Mouse (Mus musculus): ENCODE measurements around the gene Secisbp2l. TPM values are rescaled to one million over a fixed set of nuclear protein-coding genes. Genes with fewer than 3 reads are reported as not detected.

Secisbp2l gene
- polyA plus RNA-seq, 1 experiment from 2014 or later: 22.4 TPM

- H3K36me3 ChIP-seq: no peaks in the 10 kb centered on the region
- no peak overlapping the region for H3K9ac ChIP-seq (replicated peaks)
- ATAC-seq (ENCODE audit: insufficient number of reproducible peaks, insufficient read depth, low FRiP score, low TSS enrichment, low read depth): no peak
- H3K27me3 ChIP-seq: no peaks in the 10 kb centered on the region
- no peak overlapping the region for H3K27ac ChIP-seq
- H3K4me1 ChIP-seq (replicated peaks): peaks cover 4% of the 10 kb centered on the region; the same call in 1 of the 2 replicates
- H3K9me3 ChIP-seq: no peaks in the 10 kb centered on the region
- no peak overlapping the region for H3K4me2 ChIP-seq
- H3K4me3 ChIP-seq (replicated peaks): no peak overlapping the region
These were observed 15.2 kb upstream of the Secisbp2l start for GRCm38 (mm10) chr2:125797872-125798271.

GRCm38 (mm10) chr2:125795118-125795517, 12.4 kb upstream of the Secisbp2l start:
- Histone ChIP-seq H3K27ac (no peak overlapping the region), H3K4me3 (replicated peaks) (no peak overlapping the region), H3K9ac (replicated peaks) (no peak overlapping the region), H3K9me3 (no peaks in the 10 kb centered on the region), H3K27me3 (no peaks in the 10 kb centered on the region), H3K4me2 (no peak overlapping the region), H3K36me3 (no peaks in the 10 kb centered on the region), H3K4me1 (replicated peaks) (no peaks in the 10 kb centered on the region)
- ATAC-seq (ENCODE audit: insufficient number of reproducible peaks, insufficient read depth, low FRiP score, low TSS enrichment, low read depth): no peak
- WGBS: 77% methylated on average over 2 of the region's 2 CpGs

- WGBS: 59% methylated on average over 2 of the region's 2 CpGs
- Histone ChIP-seq H3K4me1 (replicated peaks) (no peaks in the 10 kb centered on the region), H3K36me3 (no peaks in the 10 kb centered on the region), H3K4me2 (no peak overlapping the region), H3K27me3 (no peaks in the 10 kb centered on the region), H3K9ac (replicated peaks) (no peak overlapping the region), H3K9me3 (no peaks in the 10 kb centered on the region), H3K4me3 (replicated peaks) (no peak overlapping the region), H3K27ac (no peak overlapping the region)
- no peak for ATAC-seq (ENCODE audit: insufficient number of reproducible peaks, insufficient read depth, low FRiP score, low TSS enrichment, low read depth)
These were observed 11.5 kb upstream of the Secisbp2l start for GRCm38 (mm10) chr2:125794166-125794565.

GRCm38 (mm10) chr2:125792879-125793261, 10.2 kb upstream of the Secisbp2l start:
- H3K4me3 ChIP-seq (replicated peaks): no peak overlapping the region
- no peaks in the 10 kb centered on the region for H3K4me1 ChIP-seq (replicated peaks)
- H3K9me3 ChIP-seq: no peaks in the 10 kb centered on the region
- H3K27ac ChIP-seq: no peak overlapping the region
- H3K36me3 ChIP-seq: no peaks in the 10 kb centered on the region
- H3K9ac ChIP-seq (replicated peaks): no peak overlapping the region
- no peak overlapping the region for H3K4me2 ChIP-seq
- 85% methylated on average over 11 of the region's 11 CpGs for WGBS
- ATAC-seq (ENCODE audit: insufficient number of reproducible peaks, insufficient read depth, low FRiP score, low TSS enrichment, low read depth): no peak
- H3K27me3 ChIP-seq: no peaks in the 10 kb centered on the region

- Histone ChIP-seq H3K4me2 (no peak overlapping the region), H3K36me3 (no peaks in the 10 kb centered on the region), H3K9ac (replicated peaks) (no peak overlapping the region), H3K4me3 (replicated peaks) (no peak overlapping the region), H3K9me3 (no peaks in the 10 kb centered on the region), H3K27me3 (no peaks in the 10 kb centered on the region), H3K27ac (no peak overlapping the region), H3K4me1 (replicated peaks) (no peaks in the 10 kb centered on the region)
- ATAC-seq (ENCODE audit: insufficient number of reproducible peaks, insufficient read depth, low FRiP score, low TSS enrichment, low read depth): no peak
- 86% methylated on average over 2 of the region's 2 CpGs for WGBS
These were observed 9.6 kb upstream of the Secisbp2l start for GRCm38 (mm10) chr2:125792144-125792878.

GRCm38 (mm10) chr2:125791485-125791885, 8.8 kb upstream of the Secisbp2l start:
- Histone ChIP-seq H3K27me3 (no peaks in the 10 kb centered on the region), H3K4me2 (no peak overlapping the region), H3K9ac (replicated peaks) (no peak overlapping the region), H3K9me3 (no peaks in the 10 kb centered on the region), H3K27ac (no peak overlapping the region), H3K4me3 (replicated peaks) (no peak overlapping the region), H3K4me1 (replicated peaks) (no peaks in the 10 kb centered on the region), H3K36me3 (no peaks in the 10 kb centered on the region)
- WGBS: 75% methylated on average over 7 of the region's 7 CpGs
- no peak for ATAC-seq (ENCODE audit: insufficient number of reproducible peaks, insufficient read depth, low FRiP score, low TSS enrichment, low read depth)

GRCm38 (mm10) chr2:125790242-125790641, 7.6 kb upstream of the Secisbp2l start:
- 93% methylated on average over 4 of the region's 4 CpGs for WGBS

GRCm38 (mm10) chr2:125789265-125789664, 6.6 kb upstream of the Secisbp2l start:
- no peak for ATAC-seq (ENCODE audit: insufficient number of reproducible peaks, insufficient read depth, low FRiP score, low TSS enrichment, low read depth)
- H3K9me3 ChIP-seq: no peaks in the 10 kb centered on the region
- H3K27me3 ChIP-seq: no peaks in the 10 kb centered on the region
- H3K9ac ChIP-seq (replicated peaks): no peak overlapping the region
- no peaks in the 10 kb centered on the region for H3K36me3 ChIP-seq
- no peak overlapping the region for H3K4me3 ChIP-seq (replicated peaks)
- H3K27ac ChIP-seq: no peak overlapping the region
- 48% methylated on average over 5 of the region's 5 CpGs for WGBS
- no peaks in the 10 kb centered on the region for H3K4me1 ChIP-seq (replicated peaks)
- no peak overlapping the region for H3K4me2 ChIP-seq

More at GRCm38 (mm10) chr2:125790242-125790641, 7.6 kb upstream of the Secisbp2l start:
- Histone ChIP-seq H3K9me3 (no peaks in the 10 kb centered on the region), H3K4me1 (replicated peaks) (no peaks in the 10 kb centered on the region), H3K4me2 (no peak overlapping the region), H3K36me3 (no peaks in the 10 kb centered on the region), H3K27ac (no peak overlapping the region), H3K27me3 (no peaks in the 10 kb centered on the region), H3K9ac (replicated peaks) (no peak overlapping the region), H3K4me3 (replicated peaks) (no peak overlapping the region)
- ATAC-seq (ENCODE audit: insufficient number of reproducible peaks, insufficient read depth, low FRiP score, low TSS enrichment, low read depth): no peak

- no peaks in the 10 kb centered on the region for H3K9me3 ChIP-seq
- 70% methylated on average over 3 of the region's 3 CpGs for WGBS
- no peak overlapping the region for H3K4me2 ChIP-seq
- no peak overlapping the region for H3K9ac ChIP-seq (replicated peaks)
- H3K4me3 ChIP-seq (replicated peaks): no peak overlapping the region
- no peaks in the 10 kb centered on the region for H3K36me3 ChIP-seq
- ATAC-seq (ENCODE audit: insufficient number of reproducible peaks, insufficient read depth, low FRiP score, low TSS enrichment, low read depth): no peak
- H3K27me3 ChIP-seq: no peaks in the 10 kb centered on the region
- H3K27ac ChIP-seq: no peak overlapping the region
- no peaks in the 10 kb centered on the region for H3K4me1 ChIP-seq (replicated peaks)
These were observed 6.1 kb upstream of the Secisbp2l start for GRCm38 (mm10) chr2:125788785-125789184.

GRCm38 (mm10) chr2:125788351-125788750, 5.7 kb upstream of the Secisbp2l start:
- Histone ChIP-seq H3K4me1 (replicated peaks) (no peaks in the 10 kb centered on the region; the same call in 1 of the 2 replicates), H3K9ac (replicated peaks) (no peak overlapping the region), H3K27ac (no peak overlapping the region), H3K4me3 (replicated peaks) (no peak overlapping the region), H3K9me3 (no peaks in the 10 kb centered on the region), H3K4me2 (no peak overlapping the region), H3K36me3 (no peaks in the 10 kb centered on the region), H3K27me3 (no peaks in the 10 kb centered on the region)
- no peak for ATAC-seq (ENCODE audit: insufficient number of reproducible peaks, insufficient read depth, low FRiP score, low TSS enrichment, low read depth)

GRCm38 (mm10) chr2:125785021-125785420, 2.4 kb upstream of the Secisbp2l start:
- Histone ChIP-seq H3K4me2 (no peak overlapping the region), H3K9ac (replicated peaks) (no peak overlapping the region), H3K4me1 (replicated peaks) (peaks cover 17% of the 10 kb centered on the region), H3K27ac (no peak overlapping the region), H3K27me3 (no peaks in the 10 kb centered on the region), H3K36me3 (no peaks in the 10 kb centered on the region), H3K4me3 (replicated peaks) (no peak overlapping the region), H3K9me3 (no peaks in the 10 kb centered on the region)
- no peak for ATAC-seq (ENCODE audit: insufficient number of reproducible peaks, insufficient read depth, low FRiP score, low TSS enrichment, low read depth)
- 75% methylated on average over 4 of the region's 4 CpGs for WGBS

- H3K4me3 ChIP-seq (replicated peaks): no peak overlapping the region
- peaks cover 17% of the 10 kb centered on the region for H3K4me1 ChIP-seq (replicated peaks)
- no peaks in the 10 kb centered on the region for H3K9me3 ChIP-seq
- H3K36me3 ChIP-seq: no peaks in the 10 kb centered on the region
- ATAC-seq (ENCODE audit: insufficient number of reproducible peaks, insufficient read depth, low FRiP score, low TSS enrichment, low read depth): no peak
- H3K9ac ChIP-seq (replicated peaks): no peak overlapping the region
- no peaks in the 10 kb centered on the region for H3K27me3 ChIP-seq
- H3K4me2 ChIP-seq: no peak overlapping the region
- H3K27ac ChIP-seq: no peak overlapping the region
- WGBS: 38% methylated on average over 4 of the region's 4 CpGs
These were observed 1.7 kb upstream of the Secisbp2l start for GRCm38 (mm10) chr2:125784392-125784791.

Data from limb, embryonic 12.5 days (tissue).